Mouse (Mus musculus) gastrocnemius, postnatal 25 days (tissue): ENCODE measurements at regions not wholly inside any gene's neighbourhood (a gene's known extent, or its start where the extent isn't known, plus 50 kb on each side); places are given as distances from the start of the nearest gene placed in this dataset.
A peak's percentile ranks its signal among the peaks of the same experiment; 100 is the strongest.

ENCODE experiments used
- DNase-seq: peaks from one replicate; pipeline ENCODE4 v3.0.0; 2022

DNA sequence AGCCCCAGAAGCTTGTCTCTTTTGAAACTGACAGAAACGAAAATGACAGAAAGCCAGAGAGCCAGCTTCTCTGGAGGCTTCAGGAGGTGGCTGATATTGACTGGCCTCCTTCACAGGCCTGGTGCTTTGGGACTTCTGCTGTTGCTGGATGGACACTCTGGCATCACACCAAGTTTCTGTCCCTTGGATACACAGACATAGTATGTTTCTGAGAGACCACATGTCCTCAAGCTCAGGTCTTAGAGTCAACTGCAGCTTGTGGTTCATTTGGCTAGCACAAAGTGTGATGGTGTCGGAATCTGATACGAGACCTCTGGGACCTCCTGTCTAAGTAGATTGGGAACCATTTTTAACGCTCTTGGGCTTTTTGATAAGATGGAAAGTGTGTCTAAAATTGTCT lies 502.0 kb downstream of the Sqor start:
- no peak for DNase-seq

DNA sequence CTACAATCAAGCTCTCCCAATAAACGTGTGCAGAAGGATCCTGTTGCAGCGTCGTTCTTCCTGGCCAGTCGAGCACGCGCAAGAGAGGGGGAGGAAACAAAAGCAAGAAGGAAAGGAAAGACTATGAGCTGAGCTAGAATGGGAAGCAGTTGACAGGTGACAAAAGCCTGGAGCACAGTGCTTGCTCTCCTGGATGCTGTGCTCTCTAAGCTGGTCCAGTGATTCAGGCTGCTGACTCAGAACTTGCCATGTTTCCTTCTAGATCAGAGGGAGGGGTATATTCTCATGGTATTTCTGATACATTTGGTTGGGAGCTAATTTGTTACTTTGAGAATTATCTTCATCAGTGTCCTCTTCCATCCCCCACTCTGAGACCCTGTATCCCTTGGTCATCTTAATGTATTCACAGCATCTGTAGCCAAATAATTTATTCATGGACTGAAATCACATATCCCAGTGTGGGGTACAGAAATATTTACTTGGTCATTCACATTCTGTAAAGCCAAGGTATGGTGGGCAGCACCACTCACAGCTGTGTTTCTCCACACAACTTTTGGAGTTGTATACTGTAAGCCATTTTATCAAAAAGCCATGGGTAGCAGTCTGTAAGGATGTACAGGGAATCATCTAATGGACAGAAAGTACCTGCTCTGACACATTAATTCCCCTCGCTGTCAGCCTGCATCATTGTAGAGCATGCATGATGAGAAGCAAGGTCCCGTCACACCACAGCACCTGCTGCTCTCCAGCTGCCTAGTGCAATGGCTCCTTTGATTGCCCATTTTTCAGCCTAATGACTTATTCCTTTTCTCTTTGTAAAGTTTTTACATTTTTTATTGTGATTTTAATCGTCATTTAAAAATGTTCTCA lies 510.1 kb downstream of the Sqor start:
- no peak for DNase-seq

DNA sequence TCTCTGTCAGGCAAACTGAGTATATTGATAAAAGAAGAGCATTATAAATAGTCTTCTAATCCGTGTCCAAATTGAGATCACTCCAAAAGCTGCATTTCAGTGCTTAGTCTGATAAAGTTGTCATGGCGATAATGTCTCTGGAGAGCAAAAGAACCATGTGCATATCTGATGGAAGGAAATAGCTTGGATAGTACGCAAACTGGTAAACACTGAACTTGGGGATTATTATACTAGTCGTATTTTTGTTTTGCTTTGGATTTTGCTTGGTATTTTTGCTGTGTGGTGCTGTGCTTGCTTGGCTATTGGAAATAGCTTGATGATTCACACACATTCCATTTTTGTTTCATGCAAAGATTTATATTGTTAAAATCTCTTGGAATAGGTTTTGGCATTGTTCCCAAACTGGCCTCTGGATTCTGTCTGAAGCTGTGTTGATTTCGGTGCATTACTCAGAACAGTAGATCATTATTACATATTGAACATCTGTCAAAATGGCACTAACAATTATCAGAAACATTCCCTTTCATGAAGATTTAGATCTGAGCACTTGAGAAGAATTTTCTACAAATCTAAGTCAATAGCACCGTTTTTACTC lies 510.8 kb downstream of the Sqor start:
- no peak for DNase-seq

DNA sequence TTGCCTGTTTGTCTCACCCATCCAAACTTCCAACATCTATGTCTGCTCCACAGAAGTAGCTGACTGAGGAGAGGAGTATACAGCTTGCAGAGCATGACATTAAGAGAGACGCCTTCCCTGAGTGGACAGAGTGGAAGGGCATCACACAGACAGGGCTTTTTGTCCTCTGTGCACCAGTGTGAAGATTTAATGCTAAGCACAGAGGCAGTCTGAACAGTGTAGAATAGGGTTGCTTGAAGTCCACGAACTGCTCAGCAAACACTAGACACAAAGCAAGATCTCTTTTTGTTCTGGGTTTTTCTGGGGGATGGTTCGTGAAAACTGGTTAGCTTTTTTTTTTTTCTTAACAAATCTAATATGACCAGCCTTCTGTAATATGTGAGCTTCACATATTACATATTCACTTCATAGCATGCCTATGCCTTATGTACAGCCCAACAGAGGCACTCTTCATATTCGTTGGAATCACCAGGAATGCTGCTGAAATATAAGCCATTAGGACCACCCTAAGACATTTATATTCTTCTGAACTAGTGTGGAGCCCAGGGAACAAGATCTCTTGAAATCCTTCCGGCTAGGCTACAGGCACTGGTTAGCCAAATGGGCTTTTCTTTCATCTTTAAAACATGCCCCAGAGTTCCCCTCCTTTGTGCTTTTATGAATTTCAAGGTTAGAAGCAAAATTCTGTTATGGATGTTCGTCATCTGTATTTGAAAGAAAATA lies 546.7 kb downstream of the Sqor start:
- no peak for DNase-seq

DNA sequence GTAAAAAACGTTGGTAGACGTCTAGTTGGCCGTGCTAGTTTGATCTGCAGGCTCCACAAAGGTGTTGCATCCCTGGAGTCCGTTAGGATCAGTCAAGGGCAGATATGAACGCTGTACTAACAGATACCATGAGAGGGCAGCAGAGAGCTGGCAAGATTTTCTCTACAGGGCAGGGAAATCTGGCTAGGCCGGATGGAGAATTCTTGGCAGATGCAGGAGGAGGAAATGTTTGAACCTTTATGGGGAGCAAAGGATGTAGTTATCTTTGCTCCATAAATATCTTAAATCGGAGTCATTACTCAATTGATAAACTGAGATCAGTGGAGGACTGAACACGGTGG lies 547.2 kb downstream of the Sqor start:
- DNase-seq, result peak; percentile 7

DNA sequence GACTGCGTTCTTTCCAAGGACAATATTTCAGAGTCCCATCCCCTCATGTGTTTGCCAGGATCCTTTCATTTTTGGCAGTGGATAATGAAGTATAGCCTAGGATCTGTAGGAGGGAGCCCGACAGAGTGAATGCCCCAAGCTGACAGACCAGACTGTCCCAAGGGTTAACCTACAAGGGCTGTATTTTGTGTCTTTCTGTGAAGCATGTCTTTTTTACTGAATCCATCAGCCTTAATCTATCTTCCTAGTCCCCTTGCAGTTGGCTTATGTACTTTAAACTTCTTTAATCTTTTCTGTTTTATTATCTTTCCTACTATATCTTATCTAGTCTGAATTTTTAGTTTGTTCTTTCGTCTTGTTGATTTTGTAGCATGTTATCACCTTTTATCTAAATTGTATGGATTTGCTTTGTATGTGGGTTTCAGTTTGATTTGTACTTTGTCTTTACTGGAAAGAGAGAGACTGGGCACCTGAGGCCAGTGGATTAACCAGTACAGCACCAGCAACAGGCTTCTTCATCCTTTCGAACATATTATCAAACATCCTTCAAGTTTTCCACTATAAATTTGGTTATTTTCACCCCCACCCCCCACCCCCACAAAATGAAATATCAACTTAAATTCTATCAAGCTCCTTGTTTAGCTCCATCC lies 555.5 kb downstream of the Sqor start:
- no peak for DNase-seq

DNA sequence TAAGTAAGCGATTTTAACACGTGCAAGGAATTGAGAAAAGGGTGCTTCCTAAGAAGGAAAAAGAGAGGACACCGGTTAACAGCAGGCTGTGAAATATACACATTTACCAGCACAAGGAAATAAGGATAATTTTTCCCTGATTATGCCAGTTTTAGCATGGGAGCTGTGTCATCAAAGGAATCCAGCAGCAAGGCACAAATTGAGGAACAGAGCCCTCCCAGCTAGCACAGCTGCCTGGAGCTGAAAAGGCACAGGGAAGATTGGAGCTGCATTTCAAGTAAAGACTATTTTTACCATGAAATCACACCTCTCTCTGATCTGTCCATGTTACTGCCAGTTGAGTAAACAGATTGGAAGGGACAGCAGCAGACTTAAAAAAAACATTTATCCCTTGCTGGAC lies 558.7 kb downstream of the Sqor start:
- DNase-seq, result no peak

DNA sequence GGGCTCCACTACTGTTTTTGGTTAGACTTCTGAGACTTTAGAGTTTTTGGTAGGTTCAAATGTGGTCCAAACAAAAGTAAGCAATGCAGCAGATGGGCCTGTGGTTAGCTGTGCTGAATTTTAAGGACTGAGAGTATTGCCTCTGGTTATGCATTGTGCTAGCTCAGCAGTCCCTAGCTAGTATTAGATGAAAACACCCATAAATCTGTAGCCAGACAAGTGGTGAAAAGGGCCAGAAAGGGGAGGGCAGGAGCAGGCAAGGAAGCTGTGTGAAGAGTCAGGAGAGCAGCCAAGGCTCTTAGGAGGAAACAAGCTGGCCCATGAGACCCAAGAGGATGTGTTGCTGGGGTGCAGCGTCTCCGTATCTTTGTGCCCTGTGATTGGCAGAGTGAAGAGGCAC lies 559.9 kb downstream of the Sqor start:
- DNase-seq, result no peak

DNA sequence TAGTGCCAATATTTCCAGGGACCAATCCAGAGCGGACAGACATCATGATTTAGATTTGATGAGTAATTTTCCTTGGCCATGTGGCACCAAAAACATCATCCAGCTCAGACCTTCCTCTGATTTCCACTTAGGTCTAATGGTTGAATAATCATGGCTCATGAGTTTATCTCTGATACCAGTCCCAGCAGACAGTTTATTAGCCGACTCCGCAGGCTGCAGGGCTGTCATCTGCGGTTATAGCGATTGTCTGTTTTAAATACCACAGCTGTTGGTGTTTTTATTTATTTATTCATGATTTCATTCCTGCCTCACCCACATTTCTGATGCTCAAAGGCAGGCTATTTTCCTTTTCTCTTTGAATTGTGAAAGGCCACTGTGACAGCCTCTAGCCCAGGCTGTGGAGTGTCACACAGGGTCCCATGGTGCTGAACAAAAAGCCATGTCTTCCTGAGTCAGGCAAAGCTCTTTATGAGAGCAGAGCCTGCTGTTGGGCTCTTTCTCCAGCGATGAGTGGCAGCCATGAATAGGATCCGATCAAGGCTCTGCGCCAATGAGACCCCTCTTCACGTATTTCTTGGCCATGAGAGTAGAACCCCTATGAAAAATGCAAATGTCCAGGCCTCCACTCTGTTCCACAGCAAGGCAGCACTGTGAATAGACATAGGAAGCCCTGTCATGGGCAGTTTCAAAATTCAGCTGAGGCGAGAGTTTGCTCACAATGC lies 584.7 kb downstream of the Sqor start:
- DNase-seq, result no peak

DNA sequence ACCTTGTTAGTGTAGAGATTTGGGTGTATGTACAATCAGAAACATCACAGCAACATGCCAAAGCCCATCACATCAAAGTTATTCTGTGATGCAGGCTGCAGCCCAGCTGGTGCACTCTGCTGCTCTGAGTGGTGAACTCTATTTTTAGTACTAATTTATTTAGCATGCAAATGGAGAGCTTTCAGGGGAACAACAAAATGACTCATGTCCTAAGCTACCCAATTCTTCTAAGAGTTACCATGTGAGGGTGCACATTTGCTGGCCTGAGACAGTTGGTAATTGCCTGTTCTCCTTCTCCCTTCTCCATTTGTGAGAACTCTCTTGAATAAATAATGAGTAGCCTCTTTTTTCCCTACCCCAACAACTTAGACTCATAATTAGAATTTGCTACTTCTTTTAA lies 599.2 kb downstream of the Sqor start:
- no peak for DNase-seq

DNA sequence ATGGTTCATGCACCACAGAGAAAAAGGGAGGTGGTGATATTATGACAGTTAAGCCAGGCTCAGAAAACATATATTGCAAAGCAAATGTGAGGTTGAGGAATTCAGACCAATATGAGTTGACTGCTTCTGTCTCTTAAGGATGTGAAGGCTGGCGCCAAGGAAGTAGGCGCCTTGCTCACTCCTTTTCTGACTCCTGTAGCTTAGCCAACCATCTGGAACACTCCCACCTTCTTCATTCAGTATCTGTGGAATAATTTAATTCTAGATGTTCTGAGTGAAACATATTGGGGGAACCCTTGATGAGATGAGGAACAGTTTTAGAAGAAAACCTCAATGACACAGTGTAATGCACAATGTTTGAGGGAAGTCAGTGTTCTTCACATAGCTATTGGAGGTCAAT lies 601.5 kb downstream of the Sqor start:
- DNase-seq, result no peak

DNA sequence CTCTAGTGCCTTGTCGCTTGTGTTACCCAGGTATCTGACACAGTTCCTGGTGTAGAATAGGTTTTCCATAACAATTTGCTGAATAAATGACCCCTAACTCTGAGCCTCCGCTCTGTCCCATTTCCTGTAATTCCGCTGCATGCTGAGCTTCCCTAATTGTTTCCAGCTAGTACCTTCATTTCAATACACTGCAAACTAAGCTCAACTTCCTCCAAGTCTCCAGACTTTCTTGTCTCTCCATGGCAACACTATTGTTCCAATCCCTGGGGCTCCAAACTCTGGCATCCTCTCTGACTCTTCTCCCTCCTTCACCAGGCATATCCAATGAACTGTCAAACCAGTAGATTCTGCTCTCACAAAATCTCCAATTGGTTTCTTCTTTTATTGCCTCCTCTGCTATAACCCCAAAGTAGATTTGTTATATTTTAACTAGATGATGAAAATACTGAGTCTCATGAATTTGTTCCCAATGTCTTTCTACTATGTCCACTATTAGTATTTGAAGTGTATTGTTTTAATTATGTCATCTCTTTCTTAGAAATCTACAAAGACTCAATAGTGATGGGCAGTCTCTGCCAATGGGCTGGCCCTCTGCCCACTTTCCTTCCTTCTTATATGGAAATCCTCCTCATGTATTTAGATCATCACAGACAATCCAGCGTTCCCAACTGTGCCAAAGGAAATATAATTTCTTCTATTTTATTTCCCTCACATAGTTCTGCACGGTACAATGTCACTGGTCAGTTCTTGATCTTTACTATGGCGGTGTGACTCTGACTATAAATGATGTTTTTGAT lies 620.8 kb downstream of the Sqor start:
- no peak for DNase-seq

DNA sequence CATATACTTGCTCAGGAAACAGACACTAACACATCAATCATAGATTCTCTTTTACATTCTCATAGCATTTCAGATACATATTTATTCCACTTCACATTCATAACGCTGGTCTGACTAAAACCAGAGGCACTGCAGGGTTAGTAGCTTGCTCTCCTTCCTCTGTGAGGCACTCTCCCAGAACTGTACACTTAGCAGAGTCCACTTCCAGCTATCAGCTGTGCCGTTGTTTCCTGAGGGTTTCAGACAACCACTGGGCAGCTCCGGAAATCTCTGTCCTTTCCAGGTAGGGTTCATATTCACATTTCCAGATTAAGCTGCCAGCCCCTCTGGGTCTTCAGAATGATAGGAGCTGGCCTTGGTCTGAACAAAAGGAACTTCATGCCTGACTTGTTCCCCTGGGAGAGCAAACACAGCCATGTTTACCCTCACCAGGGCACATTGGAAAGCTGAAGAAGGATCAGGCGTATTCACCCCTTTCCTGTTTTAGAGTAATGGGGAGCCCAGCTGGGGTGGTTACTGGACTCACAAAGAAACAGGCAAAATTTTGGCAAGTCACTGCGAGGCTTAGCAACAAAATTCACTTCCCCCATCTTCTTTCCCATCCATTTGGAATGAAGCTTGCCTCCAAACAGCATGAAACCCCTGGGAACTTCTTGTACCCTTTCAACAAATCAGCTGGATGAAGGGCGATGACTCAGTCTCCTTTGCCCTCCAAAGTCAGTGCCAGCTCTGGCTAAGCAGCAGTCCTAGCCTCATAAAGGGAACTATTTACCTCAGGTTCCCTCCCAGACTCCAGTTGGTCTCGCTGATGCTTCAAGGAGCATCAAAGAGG lies 622.0 kb downstream of the Sqor start:
- DNase-seq, result no peak

DNA sequence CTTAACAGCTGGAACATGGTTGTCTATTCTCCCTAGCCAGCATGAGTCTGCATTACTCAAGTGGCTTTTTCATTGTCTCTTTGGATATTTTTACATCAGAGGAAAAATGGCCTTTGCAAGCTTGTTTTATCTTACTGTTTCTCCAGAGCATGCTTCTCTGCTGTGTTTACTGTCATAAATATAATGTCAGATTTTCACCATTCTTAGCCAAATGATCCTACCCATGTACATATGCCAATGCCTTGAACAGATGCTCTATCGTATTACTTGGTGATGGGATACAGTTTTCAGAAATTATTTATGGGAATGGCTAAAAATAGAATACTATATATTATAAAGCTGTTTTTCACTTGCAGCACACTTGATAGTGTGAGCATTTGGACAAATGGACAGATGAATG lies 625.9 kb downstream of the Sqor start:
- DNase-seq, result no peak

DNA sequence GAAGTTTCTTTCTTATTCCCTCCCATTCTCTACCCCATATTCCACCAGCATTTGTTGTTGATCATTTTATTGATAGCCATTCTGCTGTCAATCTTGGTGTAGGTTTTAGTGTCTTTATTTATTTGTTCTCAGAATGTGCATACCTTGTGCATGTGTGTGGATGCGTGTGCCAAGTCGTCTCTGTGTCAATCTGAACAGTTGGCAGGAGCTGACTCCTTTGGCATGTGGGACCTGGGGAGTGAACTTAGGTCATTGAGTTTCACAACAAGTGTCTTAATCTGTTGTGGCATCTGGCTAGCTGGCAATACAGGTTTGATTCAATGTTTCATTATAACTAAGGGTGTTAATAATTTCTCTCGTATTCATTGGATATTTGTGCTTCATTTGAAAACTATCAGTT lies 629.3 kb downstream of the Sqor start:
- DNase-seq, result no peak

DNA sequence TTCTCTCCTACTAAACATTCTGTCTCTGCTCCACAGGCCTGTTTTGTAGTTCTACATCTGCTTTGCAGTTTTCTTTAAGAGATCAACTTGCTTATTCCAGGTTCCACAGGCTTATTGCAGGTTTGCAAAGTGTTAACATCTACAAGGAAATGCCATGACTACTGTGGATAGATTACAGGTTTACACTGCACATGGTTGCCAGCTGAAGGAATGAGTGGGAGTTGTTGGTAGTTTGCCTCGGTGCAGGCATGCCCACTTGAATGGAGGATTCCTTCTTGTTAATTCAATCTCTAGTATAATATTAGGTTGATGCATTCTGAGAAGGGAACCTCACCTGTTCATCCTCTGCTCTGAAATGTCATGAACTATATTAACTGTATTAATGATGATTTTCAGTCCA lies 632.5 kb downstream of the Sqor start:
- no peak for DNase-seq

DNA sequence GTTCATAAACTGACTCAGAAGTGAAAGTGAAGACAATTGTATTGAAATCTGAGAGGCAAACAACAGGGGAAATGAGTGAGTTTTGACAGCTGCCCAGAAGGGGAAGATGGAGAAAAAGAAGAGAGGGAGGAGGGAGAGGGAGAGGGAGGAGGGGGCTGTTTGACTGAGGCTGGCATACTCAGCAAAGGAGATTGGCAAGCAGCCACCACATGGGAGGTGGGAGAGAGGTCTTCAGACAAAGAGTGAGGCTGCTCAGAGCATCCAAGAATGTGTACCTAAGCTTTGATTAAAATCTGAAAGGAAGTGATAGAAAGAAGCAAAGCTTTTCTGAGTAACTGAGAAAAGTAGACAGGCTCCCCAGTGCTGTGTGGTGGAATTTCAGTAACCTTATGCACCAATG lies 636.0 kb downstream of the Sqor start:
- no peak for DNase-seq

DNA sequence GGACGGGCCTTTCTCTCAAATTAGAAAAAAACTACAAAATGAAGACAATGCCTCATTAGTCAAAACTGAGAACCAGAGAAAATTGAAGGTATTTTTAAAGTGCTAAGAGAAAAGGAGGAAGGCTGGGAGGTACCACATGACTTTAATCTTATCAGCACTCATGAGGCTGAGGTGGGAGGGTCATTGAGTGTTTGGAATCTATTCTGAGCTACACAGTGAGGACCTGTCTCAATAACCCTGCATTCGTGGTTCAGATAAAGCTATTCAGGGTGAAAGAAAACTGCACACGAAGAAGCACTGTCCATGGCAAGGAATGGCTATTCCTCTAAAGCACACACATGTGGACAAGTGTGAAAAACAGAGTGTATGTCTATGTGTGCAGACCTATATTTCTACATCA lies 644.0 kb downstream of the Sqor start:
- DNase-seq, result no peak

DNA sequence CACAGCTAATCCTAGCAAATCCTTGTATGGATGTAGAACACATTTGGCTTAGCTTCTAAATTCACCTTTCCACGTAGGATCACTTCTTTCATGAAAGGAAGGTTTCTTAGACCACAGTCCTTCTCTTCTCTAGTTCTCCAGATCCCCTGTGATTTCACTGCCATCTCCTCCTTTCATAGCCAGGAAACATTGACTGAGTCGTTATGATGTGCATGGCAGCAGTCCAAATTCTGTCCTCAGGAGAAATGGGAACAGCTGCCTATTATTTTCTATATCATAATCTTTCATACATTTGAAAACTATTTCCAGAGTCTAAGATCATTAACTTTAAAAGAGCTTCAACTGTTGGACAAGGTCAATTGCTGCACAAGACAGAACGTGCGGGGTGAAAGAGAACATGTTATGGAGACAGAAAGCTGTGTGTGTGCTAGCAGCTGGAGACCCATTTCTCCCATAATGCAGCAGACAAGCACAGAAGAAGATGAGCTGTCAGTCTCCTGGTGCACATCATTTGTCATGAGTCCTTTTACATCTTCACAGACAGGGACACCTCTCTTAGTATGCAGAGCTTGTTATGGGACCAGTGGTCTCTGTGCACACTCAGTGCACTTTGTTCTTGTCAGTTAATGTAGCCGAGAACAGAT lies 631.6 kb upstream of the Sema6d start:
- DNase-seq, result no peak

DNA sequence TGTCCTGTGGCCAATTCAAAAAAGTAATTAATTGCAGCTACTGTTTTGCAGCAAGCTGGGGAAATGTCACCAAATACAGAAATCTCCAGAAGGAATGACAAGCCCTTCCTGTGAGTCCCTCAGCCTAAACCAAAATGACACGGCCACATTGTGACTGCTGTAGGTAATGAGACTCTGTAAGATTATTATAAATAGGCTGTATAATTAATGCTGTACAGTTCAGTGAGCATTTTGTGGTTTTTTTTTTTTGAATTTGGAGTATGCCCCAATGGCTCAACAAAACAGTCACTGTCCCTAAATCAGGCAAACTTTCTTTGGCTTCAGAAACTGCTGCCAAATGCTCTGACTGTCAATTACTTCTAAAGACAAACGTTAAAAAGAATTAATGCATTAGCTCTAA lies 615.9 kb upstream of the Sema6d start:
- no peak for DNase-seq
